Mouse (Mus musculus) mouse embryonic stem cell (cell line): ENCODE measurements around the gene Slco1a6.

Source experiments
- in situ Hi-C, 2 experiments: fragments of 300-500 bp; cut with MboI; formaldehyde crosslinking; loops; 1 replicate in 1 of 2; 3 replicates in 1 of 2; pipeline ENCODE4 v1.14.3; 2019 to 2020; ENCODE audit warnings: low sequenced_read_pairs in 2 of 2, low pct_unique_long_range_greater_than_20kb in 1 of 2, mixed read lengths in 1 of 2; ENCODE audit not compliant: unreplicated experiment in 1 of 2

The Slco1a6 gene

GRCm38 (mm10) chr6:142045746-142046145 lies 162.6 kb downstream of the Slco1a6 start:
- in situ Hi-C loops = loop anchor here in 1 of 2 experiments (25.0 kb wide), 1 partner anchor 558 kb away; no protein-coding TSS in a partner anchor

- in situ Hi-C loops = loop anchor here in 1 of 2 experiments (25.0 kb wide), 1 partner anchor 555 kb away; no protein-coding TSS in a partner anchor
Observed at GRCm38 (mm10) chr6:142041896-142042295, 166.4 kb downstream of the Slco1a6 start.

GRCm38 (mm10) chr6:142040306-142041175 lies 167.8 kb downstream of the Slco1a6 start:
- in situ Hi-C loops = loop anchor here in 1 of 2 experiments (25.0 kb wide), 1 partner anchor 553 kb away; no protein-coding TSS in a partner anchor

- in situ Hi-C loops = loop anchor here in 1 of 2 experiments (25.0 kb wide), 1 partner anchor 548 kb away; no protein-coding TSS in a partner anchor
Observed at GRCm38 (mm10) chr6:142035771-142036170, 172.6 kb downstream of the Slco1a6 start.
